Mouse (Mus musculus) thymus, postnatal 0 days (tissue): ENCODE data around the gene Maml1. TPM values are rescaled to one million over a fixed set of nuclear protein-coding genes. Genes with fewer than 3 reads are reported as not detected.

Experiments used
- microRNA-seq: library from miRNA; unstranded; fragments of <30 nt; microRNA quantifications from one replicate; pipeline ENCODE4, GENCODE M21; 2016; ENCODE audit warnings: borderline number of aligned reads
- polyA plus RNA-seq: library from polyadenylated mRNA; unstranded; fragments of >200 nt; fragmentation: Nextera tagmentation; extraction: Ambion mirVana; gene quantifications from 2 replicates; pipeline ENCODE4 v1.2.1, GENCODE M21; 2015

Gene Maml1
- polyA plus RNA-seq, 1 experiment from 2014 or later, result 5.3 TPM

Small RNAs within 50 kb of the gene (microRNA-seq; reads per million reads assigned to microRNA genes)
- gene Mir6919, result not detected

Other genes starting within 250 kb of the Maml1 start
- gene Tbc1d9b, start 160.9 kb downstream of the Maml1 start, polyA plus RNA-seq, result 25.5 and 27.7 TPM in 2 replicates
- gene Mrnip, start 117.9 kb downstream of the Maml1 start, polyA plus RNA-seq, result 13.1 and 15.3 TPM in 2 replicates
- 233 and 246 TPM in 2 replicates for gene Sqstm1, start 81.5 kb downstream of the Maml1 start, polyA plus RNA-seq
- gene Mgat4b, start 81.4 kb downstream of the Maml1 start, polyA plus RNA-seq, result 8.6 and 11.8 TPM in 2 replicates
- 3.5 and 3.7 TPM in 2 replicates for gene Ltc4s, start 53.7 kb downstream of the Maml1 start, polyA plus RNA-seq
- gene Canx, start 33.4 kb upstream of the Maml1 start, polyA plus RNA-seq, result 196 and 213 TPM in 2 replicates
- not detected in 2 replicates for gene Cby3, start 62.2 kb upstream of the Maml1 start, polyA plus RNA-seq
- gene Hnrnph1, start 84.7 kb upstream of the Maml1 start, polyA plus RNA-seq, result 350 and 356 TPM in 2 replicates
- 13.0 and 13.6 TPM in 2 replicates for gene Rufy1, start 138.8 kb upstream of the Maml1 start, polyA plus RNA-seq